Mouse (Mus musculus) liver, embryonic 11.5 days (tissue): ENCODE measurements around the gene Mkrn2os. TPM values are rescaled to one million over a fixed set of nuclear protein-coding genes. Genes with fewer than 3 reads are reported as not detected.

ENCODE experiments used
- ATAC-seq: fragments of 200-750 bp; cut with Nextera tagmentation; replicated peaks from 2 replicates; pipeline ENCODE4 v1.8.0; 2017; ENCODE audit warnings: moderate number of reproducible peaks, mild to moderate bottlenecking, moderate TSS enrichment, moderate library complexity; ENCODE audit not compliant: low FRiP score
- DNase-seq: peaks from one replicate; pipeline ENCODE4 v3.0.0-alpha.2; 2017; ENCODE audit warnings: low spot score
- H3K27ac ChIP-seq: fragments of 300-500 bp; sonication (generic); 2 replicates; pipeline ENCODE4 v1.5.1; 2014; ENCODE audit warnings: mild to moderate bottlenecking, low read depth, low read length, control low read depth
- H3K27me3 ChIP-seq: fragments of 300-500 bp; sonication (generic); replicated peaks from 2 replicates; pipeline ENCODE4 v1.6.1; 2014; ENCODE audit warnings: low read length, mixed read lengths; ENCODE audit not compliant: control insufficient read depth, insufficient read depth
- H3K36me3 ChIP-seq: fragments of 300-500 bp; sonication (generic); 2 replicates; pipeline ENCODE4 v1.6.1; 2014; ENCODE audit warnings: mild to moderate bottlenecking, low read length, moderate library complexity, mixed read lengths; ENCODE audit not compliant: control insufficient read depth, insufficient read depth
- H3K4me1 ChIP-seq: fragments of 300-500 bp; sonication (generic); replicated peaks from 2 replicates; pipeline ENCODE4 v1.6.1; 2014; ENCODE audit warnings: low read length, mixed read lengths; ENCODE audit not compliant: control insufficient read depth, insufficient read depth
- H3K4me2 ChIP-seq: fragments of 300-500 bp; sonication (generic); 2 replicates; pipeline ENCODE4 v1.6.1; 2014; ENCODE audit warnings: mild to moderate bottlenecking, control low read depth, moderate library complexity
- H3K4me3 ChIP-seq: fragments of 300-500 bp; sonication (generic); 2 replicates; pipeline ENCODE4 v1.5.1; 2014; ENCODE audit warnings: low read depth, low read length, control low read depth
- H3K9ac ChIP-seq: fragments of 300-500 bp; sonication (generic); 2 replicates; pipeline ENCODE4 v1.6.1; 2014; ENCODE audit warnings: low read depth, low read length, control low read depth
- H3K9me3 ChIP-seq: fragments of 300-500 bp; sonication (generic); 2 replicates; pipeline ENCODE4 v1.6.1; 2016; ENCODE audit warnings: low read length, inconsistent platforms, mixed read lengths; ENCODE audit not compliant: control insufficient read depth
- WGBS: fragments of 180-500 bp; shearing (Covaris S2); extraction: QIAGEN DNeasy Blood & Tissue Kit; methylation state at CpG from one replicate; pipeline ENCODE4 v1.1.7; 2014; 5-methylcytosine and 5-hydroxymethylcytosine counted together
- polyA plus RNA-seq: library from polyadenylated mRNA; unstranded; fragments of >200 nt; fragmentation: Nextera tagmentation; extraction: Ambion mirVana; gene quantifications from 2 replicates; pipeline ENCODE4 v1.2.1, GENCODE M21; 2014

The Mkrn2os gene
- polyA plus RNA-seq, 1 experiment from 2014 or later, result 6.3 TPM

DNA sequence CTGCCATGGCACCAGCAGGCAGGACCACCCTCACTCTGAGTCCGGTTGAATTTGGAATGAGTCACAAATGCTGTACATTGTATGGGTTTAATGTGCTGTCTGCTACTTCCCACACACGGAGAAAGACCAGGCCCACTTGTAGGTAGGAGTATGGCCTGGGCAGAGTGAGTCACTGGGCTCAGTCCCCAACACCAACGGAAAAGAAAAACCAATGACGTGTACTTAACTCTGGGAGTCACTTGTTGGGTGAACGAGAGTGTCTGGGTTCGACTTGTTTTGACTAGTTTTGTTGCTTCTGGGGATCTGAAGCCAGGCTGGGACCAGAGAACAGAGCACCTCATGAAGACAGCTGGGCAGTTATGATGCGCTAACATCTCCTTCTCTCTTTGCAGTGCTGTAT, 18.2 kb downstream of the Mkrn2os start:
- Histone ChIP-seq H3K27ac (no peak overlapping the region), H3K9ac (no peak overlapping the region), H3K9me3 (no peaks in the 10 kb centered on the region), H3K4me2 (no peak overlapping the region), H3K4me3 (no peak overlapping the region), H3K36me3 (peaks cover 37% of the 10 kb centered on the region), H3K27me3 (no peaks in the 10 kb centered on the region), H3K4me1 (no peaks in the 10 kb centered on the region)
- DNase-seq, result no peak
- ATAC-seq, result no peak
- 87% methylated on average over 7 of the region's 7 CpGs for WGBS

DNA sequence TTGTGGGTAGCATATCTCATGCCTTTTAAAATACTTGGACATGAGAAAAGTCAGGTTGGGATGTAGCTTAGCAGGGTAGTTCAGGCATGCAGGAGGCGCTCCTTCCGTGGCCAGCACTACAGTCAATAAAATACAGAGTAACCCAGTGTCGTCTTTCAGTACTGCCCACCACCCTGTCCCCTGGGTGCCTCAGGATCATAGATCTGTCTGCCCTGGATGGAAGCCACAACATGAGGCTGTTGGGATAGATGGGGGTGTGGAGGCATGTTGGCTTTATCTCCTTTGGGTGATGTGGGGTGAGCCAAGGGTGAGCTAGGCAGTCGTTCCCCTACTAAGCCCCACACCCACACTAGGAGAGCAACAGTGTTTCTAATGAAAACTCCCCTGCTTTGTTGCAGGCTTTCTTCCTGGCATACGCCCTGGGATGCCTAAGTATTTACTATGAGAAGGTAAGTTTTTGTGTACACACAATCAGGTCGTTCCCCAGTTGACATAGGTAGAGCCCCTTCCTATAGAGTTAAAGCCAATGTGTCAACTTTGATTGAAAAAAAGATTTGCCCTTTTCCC, 26.8 kb downstream of the Mkrn2os start:
- Histone ChIP-seq H3K4me2 (no peak overlapping the region), H3K9me3 (peaks cover 4% of the 10 kb centered on the region), H3K9ac (no peak overlapping the region), H3K27ac (no peak overlapping the region), H3K27me3 (no peaks in the 10 kb centered on the region), H3K36me3 (peaks cover 43% of the 10 kb centered on the region), H3K4me1 (no peaks in the 10 kb centered on the region), H3K4me3 (no peak overlapping the region)
- ATAC-seq, result no peak
- WGBS, result 82% methylated on average over 6 of the region's 6 CpGs
- no peak for DNase-seq

GRCm38 (mm10) chr6:115559651-115560632, 32.4 kb downstream of the Mkrn2os start:
- 67% methylated on average over 21 of the region's 21 CpGs for WGBS
- Histone ChIP-seq H3K9me3 (no peaks in the 10 kb centered on the region), H3K4me1 (no peaks in the 10 kb centered on the region; the same call in 1 of the 2 replicates), H3K36me3 (peaks cover 15% of the 10 kb centered on the region; the same call in 1 of the 2 replicates), H3K27ac (no peak overlapping the region), H3K4me3 (no peak overlapping the region), H3K9ac (no peak overlapping the region), H3K27me3 (no peaks in the 10 kb centered on the region), H3K4me2 (no peak overlapping the region)
- ATAC-seq, result no peak
- no peak for DNase-seq

- Histone ChIP-seq H3K4me3 (no peak overlapping the region), H3K36me3 (peaks cover 21% of the 10 kb centered on the region; the same call in 1 of the 2 replicates), H3K27me3 (no peaks in the 10 kb centered on the region), H3K27ac (no peak overlapping the region), H3K4me1 (no peaks in the 10 kb centered on the region; the same call in 1 of the 2 replicates), H3K4me2 (no peak overlapping the region), H3K9me3 (no peaks in the 10 kb centered on the region), H3K9ac (no peak overlapping the region)
- ATAC-seq (no peak), DNase-seq (no peak)
- WGBS, result 89% methylated on average over 2 of the region's 2 CpGs
Measured at GRCm38 (mm10) chr6:115558176-115558575, 34.2 kb downstream of the Mkrn2os start.

DNA sequence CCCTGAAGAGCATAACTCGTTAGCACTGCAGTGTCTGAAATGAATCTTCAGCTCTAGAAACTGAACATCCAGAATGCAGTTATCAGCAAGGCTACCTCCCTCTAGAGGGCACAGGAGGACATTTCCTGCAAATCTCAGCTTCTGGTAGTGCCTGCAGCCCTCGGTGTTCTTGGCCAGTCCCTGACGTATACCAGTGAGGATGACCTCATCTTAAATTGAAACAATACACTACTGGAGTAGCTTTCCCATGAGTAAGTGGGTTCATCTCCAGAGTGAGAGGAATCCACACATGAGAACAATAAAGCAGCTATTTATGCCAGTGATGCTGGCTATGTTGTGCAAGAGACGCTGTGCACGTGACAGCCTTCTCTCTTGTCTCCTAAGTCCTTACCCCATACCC, 36.9 kb downstream of the Mkrn2os start:
- no peaks in the 10 kb centered on the region for H3K27me3 ChIP-seq
- WGBS, result 78% methylated on average over 5 of the region's 5 CpGs
- no peak for DNase-seq
- no peak for ATAC-seq
- no peak overlapping the region for H3K4me3 ChIP-seq
- peaks cover 16% of the 10 kb centered on the region; the same call in 1 of the 2 replicates for H3K36me3 ChIP-seq
- H3K9ac ChIP-seq, result no peak overlapping the region
- H3K27ac ChIP-seq, result no peak overlapping the region
- H3K9me3 ChIP-seq, result no peaks in the 10 kb centered on the region
- no peaks in the 10 kb centered on the region; the same call in 1 of the 2 replicates for H3K4me1 ChIP-seq
- no peak overlapping the region for H3K4me2 ChIP-seq

DNA sequence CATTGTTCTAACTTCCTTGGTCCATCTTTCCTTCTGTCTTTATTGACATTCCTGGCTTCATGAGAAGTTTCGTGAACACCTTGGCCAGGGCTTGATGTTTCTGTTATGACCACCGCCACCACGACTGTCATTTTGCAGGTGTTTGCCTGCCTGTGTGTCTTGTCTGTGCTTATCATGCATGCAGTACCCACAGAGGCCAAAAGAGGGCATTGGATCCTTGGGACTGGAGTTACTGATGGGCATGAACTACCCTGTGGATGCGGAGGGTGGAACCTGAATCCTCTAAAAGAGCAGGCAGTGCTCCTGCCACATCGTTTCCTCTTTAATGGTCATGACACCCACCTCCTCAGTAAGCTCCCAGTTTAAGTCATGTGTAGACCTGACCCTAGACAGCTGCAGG, 46.1 kb downstream of the Mkrn2os start:
- Histone ChIP-seq H3K4me3 (no peak overlapping the region), H3K27me3 (no peaks in the 10 kb centered on the region), H3K9ac (no peak overlapping the region), H3K4me1 (peaks cover 17% of the 10 kb centered on the region), H3K36me3 (peaks cover 8% of the 10 kb centered on the region; the same call in 1 of the 2 replicates), H3K9me3 (no peaks in the 10 kb centered on the region), H3K27ac (no peak overlapping the region), H3K4me2 (no peak overlapping the region)
- WGBS, result 73% methylated on average over 5 of the region's 5 CpGs
- DNase-seq, result no peak
- no peak for ATAC-seq

GRCm38 (mm10) chr6:115544442-115544970, 47.9 kb downstream of the Mkrn2os start, which contains the start of gene Tsen2:
TSS of gene Tsen2 (plus strand) at chr6:115544664.
- WGBS, result 1% methylated on average over 38 of the region's 38 CpGs
- Histone ChIP-seq H3K36me3 (peaks cover 7% of the 10 kb centered on the region; the same call in 1 of the 2 replicates), H3K27me3 (no peaks in the 10 kb centered on the region), H3K27ac (peak within 1 kb of the TSS; percentile 79), H3K9me3 (no peaks in the 10 kb centered on the region), H3K9ac (peak within 1 kb of the TSS; percentile 87), H3K4me2 (peak within 1 kb of the TSS; percentile 91), H3K4me3 (peak within 1 kb of the TSS; percentile 79), H3K4me1 (peaks cover 17% of the 10 kb centered on the region)
- DNase-seq (peak; percentile 98), ATAC-seq (peak; percentile 88)

DNA sequence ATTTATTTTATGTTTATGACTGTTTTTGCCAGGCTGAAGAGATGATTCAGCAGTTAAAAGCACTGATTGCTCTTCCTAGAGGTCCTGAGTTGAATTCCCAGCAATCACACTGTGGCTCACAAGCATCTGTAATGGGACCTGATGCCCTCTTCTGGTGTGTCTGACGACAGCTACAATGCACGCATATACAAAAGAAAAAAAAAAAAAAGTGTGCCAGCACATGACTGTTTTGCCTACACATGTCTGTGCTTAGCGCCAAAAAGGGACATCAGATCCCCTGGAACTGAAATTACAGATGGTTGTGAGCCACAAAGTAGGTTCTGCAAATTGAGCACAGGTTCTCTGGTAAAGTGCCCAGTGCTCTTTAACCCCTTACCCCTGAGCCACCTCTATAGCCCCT, 50.0 kb downstream of the Mkrn2os start:
- ATAC-seq (no peak), DNase-seq (no peak)
- Histone ChIP-seq H3K4me2 (no peak overlapping the region), H3K36me3 (no peaks in the 10 kb centered on the region), H3K4me3 (no peak overlapping the region), H3K4me1 (peaks cover 14% of the 10 kb centered on the region), H3K27me3 (no peaks in the 10 kb centered on the region), H3K9ac (no peak overlapping the region), H3K27ac (no peak overlapping the region), H3K9me3 (no peaks in the 10 kb centered on the region)
- WGBS, result 68% methylated on average over 3 of the region's 3 CpGs
